Mouse (Mus musculus) myocyte (in vitro differentiated cells): Measurements from ENCODE around the gene Rabepk. TPM values are rescaled to one million over a fixed set of nuclear protein-coding genes. Genes with fewer than 3 reads are reported as not detected.
"Not testable (repeated sequence)": the region's sequence is repeated elsewhere in the genome, so short reads cannot be mapped to it uniquely, and the experiment has no call there.

Experiments
- H3K27me3 ChIP-seq: one replicate; pipeline ENCODE4 v1.6.1; 2011; ENCODE audit not compliant: control insufficient read depth, insufficient read depth, insufficient read length
- H3K36me3 ChIP-seq: one replicate; pipeline ENCODE4 v1.6.1; 2011; ENCODE audit not compliant: control insufficient read depth, insufficient read depth
- H3K4me2 ChIP-seq: one replicate; pipeline ENCODE4 v1.6.1; 2011; ENCODE audit warnings: low read depth, control low read depth
- H3K4me3 ChIP-seq: one replicate; pipeline ENCODE4 v1.5.1; 2011; ENCODE audit warnings: mild to moderate bottlenecking, control low read depth, moderate library complexity
- H3K79me2 ChIP-seq: one replicate; pipeline ENCODE4 v1.6.1; 2011; ENCODE audit not compliant: control insufficient read depth, insufficient read depth
- H3ac ChIP-seq: one replicate; pipeline ENCODE4 v1.6.1; 2011; ENCODE audit not compliant: control insufficient read depth, insufficient read length
- CEBPB ChIP-seq: IDR thresholded peaks from 2 replicates; pipeline ENCODE4 v1.6.1; 2011; ENCODE audit warnings: mild to moderate bottlenecking, moderate library complexity; ENCODE audit not compliant: poor library complexity, insufficient read depth, severe bottlenecking
- E2F4 ChIP-seq: IDR thresholded peaks from one replicate; pipeline ENCODE4 v1.6.1; 2011; ENCODE audit warnings: mild to moderate bottlenecking, control low read depth, moderate library complexity; ENCODE audit not compliant: insufficient read depth
- MAX ChIP-seq: IDR thresholded peaks from one replicate; pipeline ENCODE4 v1.6.1; 2011; ENCODE audit warnings: low read depth, mild to moderate bottlenecking, control low read depth
- MYOD1 ChIP-seq, 3 experiments: IDR thresholded peaks; one replicate each; pipeline ENCODE4 v1.6.1; 2011; ENCODE audit warnings: control low read depth in 2 of 3, low read depth in 2 of 3, mild to moderate bottlenecking in 2 of 3, moderate library complexity in 1 of 3; ENCODE audit not compliant: insufficient read length in 2 of 3, control insufficient read depth in 1 of 3
- MYOG ChIP-seq, 3 experiments: IDR thresholded peaks; one replicate each; pipeline ENCODE4 v1.6.1; 2011; ENCODE audit warnings: control low read depth in 2 of 3, low read depth in 2 of 3, mild to moderate bottlenecking in 2 of 3; ENCODE audit not compliant: insufficient read length in 2 of 3, control insufficient read depth in 1 of 3, insufficient read depth in 1 of 3
- POLR2A ChIP-seq: IDR thresholded peaks from one replicate; pipeline ENCODE4 v1.6.1; 2011; ENCODE audit warnings: low read depth, mild to moderate bottlenecking, control low read depth, moderate library complexity; ENCODE audit not compliant: insufficient read length
- POLR2AphosphoS2 ChIP-seq: IDR thresholded peaks from one replicate; pipeline ENCODE4 v1.6.1; 2011; ENCODE audit warnings: low read depth, control low read depth; ENCODE audit not compliant: insufficient read length
- REST ChIP-seq: IDR thresholded peaks from one replicate; pipeline ENCODE4 v1.6.1; 2011; ENCODE audit warnings: mild to moderate bottlenecking, control low read depth, moderate library complexity; ENCODE audit not compliant: insufficient read depth, insufficient read length
- SRF ChIP-seq: IDR thresholded peaks from one replicate; pipeline ENCODE4 v1.6.1; 2011; ENCODE audit warnings: low read depth; ENCODE audit not compliant: control insufficient read depth, insufficient read length
- TCF12 ChIP-seq: IDR thresholded peaks from one replicate; pipeline ENCODE4 v1.6.1; 2011; ENCODE audit warnings: mild to moderate bottlenecking, control low read depth; ENCODE audit not compliant: poor library complexity, insufficient read depth, severe bottlenecking
- TCF3 ChIP-seq: IDR thresholded peaks from one replicate; pipeline ENCODE4 v1.6.1; 2011; ENCODE audit warnings: low read depth, control low read depth; ENCODE audit not compliant: insufficient read length
- USF1 ChIP-seq: IDR thresholded peaks from one replicate; pipeline ENCODE4 v1.6.1; 2011; ENCODE audit warnings: low read depth, mild to moderate bottlenecking, control low read depth, moderate library complexity
- polyA plus RNA-seq: library from polyadenylated mRNA; unstranded; fragments of >200 nt; fragmentation: generic; extraction: Trizol; gene quantifications from one replicate; pipeline ENCODE4 v1.2.1, GENCODE M21; 2012; ENCODE audit warnings: missing spikeins

Rabepk gene
- polyA plus RNA-seq, 1 experiment, result 65.3 TPM

DNA sequence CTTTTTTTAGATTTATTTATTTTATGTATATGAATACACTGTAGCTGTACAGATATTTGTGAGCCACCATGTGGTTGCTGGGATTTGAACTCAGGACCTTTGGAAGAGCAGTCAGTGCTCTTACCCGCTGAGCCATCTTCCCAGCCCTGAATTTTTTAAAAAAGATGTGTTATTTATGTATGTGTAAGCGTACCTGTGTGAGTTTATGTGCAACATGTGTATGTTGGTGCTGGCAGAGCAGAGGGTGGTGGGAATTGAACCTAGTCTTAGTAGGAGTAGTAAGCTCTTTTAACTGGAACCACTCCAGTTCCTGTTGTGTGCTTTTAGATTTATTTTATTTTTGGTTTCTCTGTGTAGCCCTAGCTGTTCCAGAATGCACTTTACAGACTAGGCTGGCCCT lies 4.5 kb upstream of the Rabepk start:
- H3ac ChIP-seq, result no peak overlapping the region
- H3K79me2 ChIP-seq, result peaks cover 66% of the 10 kb centered on the region
- TF ChIP-seq MYOD1 (IDR thresholded peaks at IDR 0.05; ENCODE audit: control insufficient read depth in 1 of 3, insufficient read length in 2 of 3, low read depth in 2 of 3) (no peak), SRF (no peak), TCF3 (no peak), POLR2A (no peak), MAX (no peak), CEBPB (no peak), POLR2AphosphoS2 (no peak), TCF12 (no peak), REST (no peak), MYOG (IDR thresholded peaks at IDR 0.05; ENCODE audit: control insufficient read depth in 1 of 3, insufficient read depth in 1 of 3, insufficient read length in 2 of 3, low read depth in 2 of 3) (no peak), E2F4 (no peak), USF1 (no peak)
- no peaks in the 10 kb centered on the region for H3K27me3 ChIP-seq
- no peaks in the 10 kb centered on the region for H3K36me3 ChIP-seq
- H3K4me3 ChIP-seq, result peak overlapping the region; percentile 51
- H3K4me2 ChIP-seq, result peak overlapping the region; percentile 90

GRCm38 (mm10) chr2:34803746-34804145 lies 4.0 kb upstream of the Rabepk start:
- no peaks in the 10 kb centered on the region for H3K36me3 ChIP-seq
- peaks cover 62% of the 10 kb centered on the region for H3K79me2 ChIP-seq
- H3ac ChIP-seq, result no peak overlapping the region
- TF ChIP-seq MAX (no peak), MYOG (IDR thresholded peaks at IDR 0.05; ENCODE audit: control insufficient read depth in 1 of 3, insufficient read depth in 1 of 3, insufficient read length in 2 of 3, low read depth in 2 of 3) (no peak), CEBPB (no peak), E2F4 (no peak), REST (no peak), USF1 (no peak), TCF3 (no peak), MYOD1 (IDR thresholded peaks at IDR 0.05; ENCODE audit: control insufficient read depth in 1 of 3, insufficient read length in 2 of 3, low read depth in 2 of 3) (no peak), SRF (no peak), POLR2AphosphoS2 (no peak), POLR2A (no peak), TCF12 (no peak)
- no peaks in the 10 kb centered on the region for H3K27me3 ChIP-seq
- H3K4me2 ChIP-seq, result peak overlapping the region; percentile 90
- peak overlapping the region; percentile 51 for H3K4me3 ChIP-seq

- Histone ChIP-seq H3K4me3 (peak overlapping the region; percentile 51), H3K4me2 (peak overlapping the region; percentile 90), H3K79me2 (peaks cover 51% of the 10 kb centered on the region), H3ac (peak overlapping the region; percentile 37)
- not testable (repeated sequence) for H3K27me3 ChIP-seq, H3K36me3 ChIP-seq
Measured at GRCm38 (mm10) chr2:34802565-34803245, 3.0 kb upstream of the Rabepk start.

GRCm38 (mm10) chr2:34801516-34802482 lies 2.1 kb upstream of the Rabepk start:
- Histone ChIP-seq H3K79me2 (peaks cover 42% of the 10 kb centered on the region), H3K4me3 (peak overlapping the region; percentile 51), H3K27me3 (no peaks in the 10 kb centered on the region), H3K4me2 (peak overlapping the region; percentile 41), H3ac (peak overlapping the region; percentile 37), H3K36me3 (no peaks in the 10 kb centered on the region)
- TF ChIP-seq REST (no peak), TCF12 (no peak), CEBPB (peak; percentile 82; the same call in 1 of the 2 replicates), TCF3 (no peak), POLR2AphosphoS2 (peak; percentile 94), MAX (peak; percentile 41), E2F4 (no peak), MYOG (IDR thresholded peaks at IDR 0.05; ENCODE audit: control insufficient read depth in 1 of 3, insufficient read depth in 1 of 3, insufficient read length in 2 of 3, low read depth in 2 of 3) (peak in 1 of 3 experiments; percentile 36), POLR2A (peak; percentile 92)
